Mouse (Mus musculus): ENCODE measurements at regions not wholly inside any gene's neighbourhood (a gene's known extent, or its start where the extent isn't known, plus 50 kb on each side); places are given as distances from the start of the nearest gene placed in this dataset.

DNA sequence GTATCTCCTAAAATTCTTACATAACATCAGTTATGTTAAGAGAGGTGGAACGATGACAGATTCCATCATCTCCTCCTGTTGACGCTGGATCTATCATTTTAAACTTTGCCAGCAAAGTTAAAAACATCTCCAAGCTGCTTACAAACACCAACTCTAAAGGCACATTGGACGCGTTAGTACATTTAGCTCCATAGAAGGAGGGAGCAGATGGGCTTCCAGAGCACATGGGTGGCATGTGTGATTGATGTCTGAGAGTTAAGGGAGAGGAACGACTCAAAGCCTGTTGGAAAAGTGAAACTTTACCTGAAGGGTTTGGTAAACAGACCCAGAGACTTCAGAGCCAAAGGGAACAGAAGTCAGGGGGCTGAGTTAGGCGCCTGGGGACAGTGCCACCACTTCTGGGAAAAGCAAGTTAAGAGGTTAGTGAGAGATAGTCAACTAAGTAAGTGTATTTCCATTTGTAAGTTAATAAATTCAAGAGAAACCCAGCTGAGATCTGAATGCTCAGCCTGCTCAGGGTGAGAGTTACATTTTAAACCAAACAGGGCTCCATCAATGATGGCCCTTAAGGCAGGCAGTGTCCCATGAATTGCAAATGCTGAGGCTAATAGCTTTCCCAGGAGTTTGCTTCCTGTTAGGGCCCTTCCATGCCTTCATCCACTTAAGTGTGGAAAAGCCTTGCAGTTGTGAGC lies 430.3 kb upstream of the Adamts16 start:
- TF ChIP-seq POLR2A (IDR thresholded peaks at IDR 0.05; ENCODE audit: control insufficient read depth in 1 of 2, insufficient read depth in 1 of 2, low read depth in 1 of 2, low read length in 2 of 2, poor library complexity in 1 of 2), result no peak
- TF ChIP-seq ETS1 (IDR thresholded peaks at IDR 0.05; ENCODE audit: low read depth, low read length), result no peak
- TF ChIP-seq USF2 (IDR thresholded peaks at IDR 0.05; ENCODE audit: borderline replicate concordance in 1 of 2, insufficient read depth in 1 of 2, low read depth in 1 of 2, low read length in 2 of 2), result no peak
- no peak for TF ChIP-seq ZKSCAN1 (IDR thresholded peaks at IDR 0.05; ENCODE audit: low read depth, low read length)
- no peak for TF ChIP-seq CTCF (IDR thresholded peaks at IDR 0.05 in 2 of 3, conservative IDR thresholded peaks at IDR 0.05 in 1 of 3; ENCODE audit: control insufficient read depth in 1 of 3, insufficient read depth in 1 of 3, low read depth in 2 of 3, low read length in 3 of 3, poor library complexity in 1 of 3, severe bottlenecking in 1 of 3)
- TF ChIP-seq MAZ (IDR thresholded peaks at IDR 0.05; ENCODE audit: low read depth, low read length), result no peak
- no peak for TF ChIP-seq CHD2 (IDR thresholded peaks at IDR 0.05; ENCODE audit: low read length)
- no peak for TF ChIP-seq RCOR1 (IDR thresholded peaks at IDR 0.05; ENCODE audit: low read depth, low read length)
- no peak for TF ChIP-seq GATA1 (IDR thresholded peaks at IDR 0.05; ENCODE audit: low read depth, low read length)
- no peak for TF ChIP-seq MYC (IDR thresholded peaks at IDR 0.05; ENCODE audit: low read depth, low read length)
- TF ChIP-seq MXI1 (IDR thresholded peaks at IDR 0.05; ENCODE audit: low read depth, low read length), result no peak
- TF ChIP-seq TBP (IDR thresholded peaks at IDR 0.05; ENCODE audit: low read depth, low read length), result no peak
